Mouse (Mus musculus) hindbrain, embryonic 16.5 days (tissue): ENCODE results near the gene Mblac1. TPM values are rescaled to one million over a fixed set of nuclear protein-coding genes. Genes with fewer than 3 reads are reported as not detected.

Experiments
- ATAC-seq: fragments of 200-750 bp; cut with Nextera tagmentation; 2 replicates; pipeline ENCODE4 v1.8.0; 2017; ENCODE audit warnings: moderate TSS enrichment, moderate library complexity
- H3K27ac ChIP-seq: fragments of 300-500 bp; sonication (generic); 2 replicates; pipeline ENCODE4 v1.5.1; 2014; ENCODE audit warnings: low read depth, mild to moderate bottlenecking, control low read depth, low read length, moderate library complexity
- H3K27me3 ChIP-seq: fragments of 300-500 bp; sonication (generic); replicated peaks from 2 replicates; pipeline ENCODE4 v1.6.1; 2014; ENCODE audit warnings: low read length; ENCODE audit not compliant: control insufficient read depth, insufficient read depth
- H3K36me3 ChIP-seq: fragments of 300-500 bp; sonication (generic); 2 replicates; pipeline ENCODE4 v1.6.1; 2014; ENCODE audit warnings: mild to moderate bottlenecking, low read length, moderate library complexity, mixed read lengths; ENCODE audit not compliant: control insufficient read depth, insufficient read depth
- H3K4me1 ChIP-seq: fragments of 300-500 bp; sonication (generic); 2 replicates; pipeline ENCODE4 v1.6.1; 2014; ENCODE audit warnings: low read depth, low read length; ENCODE audit not compliant: control insufficient read depth, insufficient read depth
- H3K4me2 ChIP-seq: fragments of 300-500 bp; sonication (generic); 2 replicates; pipeline ENCODE4 v1.6.1; 2014; ENCODE audit warnings: mild to moderate bottlenecking, low read length, control low read depth, moderate library complexity
- H3K4me3 ChIP-seq: fragments of 300-500 bp; sonication (generic); 2 replicates; pipeline ENCODE4 v1.5.1; 2014; ENCODE audit warnings: mild to moderate bottlenecking, low read length, control low read depth, moderate library complexity
- H3K9ac ChIP-seq: fragments of 300-500 bp; sonication (generic); 2 replicates; pipeline ENCODE4 v1.6.1; 2014; ENCODE audit warnings: low read depth, mild to moderate bottlenecking, control low read depth, low read length, moderate library complexity
- H3K9me3 ChIP-seq: fragments of 300-500 bp; sonication (generic); 2 replicates; pipeline ENCODE4 v1.6.1; 2014; ENCODE audit warnings: mild to moderate bottlenecking, low read length, moderate library complexity; ENCODE audit not compliant: control insufficient read depth
- WGBS: fragments of 180-500 bp; shearing (Covaris S2); extraction: QIAGEN DNeasy Blood & Tissue Kit; methylation state at CpG from one replicate; pipeline ENCODE4 v1.1.7; 2014; 5-methylcytosine and 5-hydroxymethylcytosine counted together
- polyA plus RNA-seq: library from polyadenylated mRNA; unstranded; fragments of >200 nt; fragmentation: Nextera tagmentation; extraction: Ambion mirVana; gene quantifications from 2 replicates; pipeline ENCODE4 v1.2.1, GENCODE M21; 2015

Gene Mblac1
- polyA plus RNA-seq = 12.8 and 14.5 TPM in 2 replicates

- Histone ChIP-seq H3K36me3 (peaks cover 7% of the 10 kb centered on the region), H3K27me3 (no peaks in the 10 kb centered on the region), H3K4me2 (peak within 1 kb of the TSS; percentile 89), H3K4me1 (peaks cover 14% of the 10 kb centered on the region), H3K9ac (peak within 1 kb of the TSS; percentile 90), H3K9me3 (no peaks in the 10 kb centered on the region), H3K4me3 (peak within 1 kb of the TSS; percentile 63), H3K27ac (peak within 1 kb of the TSS; percentile 89)
- 7% methylated on average over 51 of the region's 54 CpGs for WGBS
- ATAC-seq = peak; percentile 84
These were observed at the start of gene Mblac1 for GRCm38 (mm10) chr5:138193771-138194727. Gene Mblac1 (plus strand): TSS chr5:138194314.

GRCm38 (mm10) chr5:138154390-138154789 lies 39.7 kb upstream of the Mblac1 start:
- ATAC-seq = no peak
- WGBS = 90% methylated on average over 3 of the region's 3 CpGs
- H3K9me3 ChIP-seq = no peaks in the 10 kb centered on the region
- H3K27me3 ChIP-seq = no peaks in the 10 kb centered on the region
- H3K4me1 ChIP-seq = peaks cover 5% of the 10 kb centered on the region
- peak overlapping the region; percentile 85 for H3K4me2 ChIP-seq
- H3K4me3 ChIP-seq = peak overlapping the region; percentile 64
- no peak overlapping the region for H3K27ac ChIP-seq
- peaks cover 19% of the 10 kb centered on the region for H3K36me3 ChIP-seq
- peak overlapping the region; percentile 92 for H3K9ac ChIP-seq

DNA sequence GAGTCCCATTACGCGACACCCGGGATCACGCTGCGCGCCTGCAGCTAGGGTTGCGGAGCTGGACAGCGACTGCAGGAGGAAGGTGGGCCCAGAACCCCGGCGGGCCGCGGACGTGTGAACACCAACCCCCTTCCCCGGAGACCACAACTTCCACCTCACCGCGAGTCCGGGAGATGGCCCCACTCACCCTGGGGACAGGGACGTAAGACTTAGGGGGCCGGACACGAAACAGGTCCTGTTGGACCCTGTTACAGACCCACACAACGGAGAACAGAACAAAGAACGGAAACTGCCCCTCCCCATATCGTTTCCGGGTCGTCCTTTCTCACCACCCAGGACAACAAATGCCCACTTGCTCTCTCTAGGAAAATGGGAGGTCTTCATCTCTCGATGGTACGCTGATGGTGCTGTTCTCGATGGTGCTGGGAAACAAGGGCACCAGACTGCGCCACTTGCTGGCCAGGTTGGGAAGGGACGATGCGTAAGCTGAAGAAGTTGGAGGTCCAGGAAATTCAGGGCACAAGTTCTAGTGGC lies 38.6 kb upstream of the Mblac1 start, which contains the start of gene Zfp113:
Zfp113 (minus strand) TSS at position 302 of the 534 bp plus-strand sequence.
- Histone ChIP-seq H3K4me3 (peak within 1 kb of the TSS; percentile 64), H3K4me1 (peaks cover 8% of the 10 kb centered on the region), H3K27ac (peak within 1 kb of the TSS; percentile 92), H3K9ac (peak within 1 kb of the TSS; percentile 92), H3K36me3 (peaks cover 15% of the 10 kb centered on the region), H3K4me2 (peak within 1 kb of the TSS; percentile 85), H3K27me3 (no peaks in the 10 kb centered on the region), H3K9me3 (no peaks in the 10 kb centered on the region)
- peak; percentile 98 for ATAC-seq
- 0% methylated on average over 31 of the region's 31 CpGs for WGBS

- ATAC-seq = peak; percentile 9
- Histone ChIP-seq H3K27ac (peak overlapping the region; percentile 71), H3K4me1 (peaks cover 14% of the 10 kb centered on the region), H3K36me3 (peaks cover 22% of the 10 kb centered on the region), H3K9me3 (no peaks in the 10 kb centered on the region), H3K4me2 (peak overlapping the region; percentile 73), H3K4me3 (peak overlapping the region; percentile 73), H3K27me3 (no peaks in the 10 kb centered on the region), H3K9ac (peak overlapping the region; percentile 82)
- WGBS = 66% methylated on average over 7 of the region's 7 CpGs
These were observed 33.8 kb upstream of the Mblac1 start for GRCm38 (mm10) chr5:138160224-138160762.

DNA sequence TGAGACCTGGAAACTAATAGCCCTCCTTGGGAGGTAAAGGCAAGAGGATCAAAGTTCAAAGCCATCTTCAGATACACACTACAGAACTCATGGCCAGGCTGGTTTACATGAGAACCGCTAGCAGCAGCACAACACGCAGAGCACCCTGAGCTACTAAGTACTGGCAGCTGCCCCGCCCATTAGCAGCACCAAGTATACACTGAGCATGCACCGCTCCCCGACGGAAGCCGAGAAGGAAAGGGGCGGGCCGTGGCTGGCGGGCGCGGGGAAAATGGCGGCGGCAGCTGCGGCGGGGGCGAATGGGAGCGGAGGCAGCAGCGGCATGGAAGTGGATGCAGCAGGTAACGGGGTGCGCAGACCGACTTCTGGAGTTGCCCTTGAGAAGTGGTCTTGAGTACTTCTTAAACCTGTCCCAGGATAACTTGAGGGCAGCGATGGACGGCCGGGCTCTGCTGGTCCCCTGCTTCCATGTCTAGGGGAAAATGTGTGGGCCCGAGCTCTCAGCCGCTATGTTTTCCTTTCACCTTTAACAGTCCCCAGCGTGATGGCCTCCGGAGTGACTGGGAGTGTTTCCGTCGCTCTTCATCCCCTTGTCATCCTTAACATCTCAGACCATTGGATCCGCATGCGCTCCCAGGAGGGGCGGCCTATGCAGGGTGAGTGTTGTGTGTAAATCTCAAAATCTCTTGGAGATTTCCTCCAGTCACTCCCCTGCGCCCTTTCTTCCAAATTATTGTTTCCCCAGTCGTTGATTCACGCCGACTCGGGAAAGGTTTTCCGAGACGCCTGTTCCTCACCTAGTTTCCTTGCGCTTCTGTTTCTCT lies 33.1 kb upstream of the Mblac1 start, which contains the start of gene Cops6:
Cops6 (plus strand) TSS at position 230 of the 824 bp plus-strand sequence.
- peaks cover 14% of the 10 kb centered on the region for H3K4me1 ChIP-seq
- H3K4me2 ChIP-seq = peak within 1 kb of the TSS; percentile 73
- H3K27ac ChIP-seq = peak within 1 kb of the TSS; percentile 71
- peak within 1 kb of the TSS; percentile 73 for H3K4me3 ChIP-seq
- no peaks in the 10 kb centered on the region for H3K9me3 ChIP-seq
- ATAC-seq = peak; percentile 95
- 1% methylated on average over 42 of the region's 42 CpGs for WGBS
- H3K9ac ChIP-seq = peak within 1 kb of the TSS; percentile 82
- no peaks in the 10 kb centered on the region for H3K27me3 ChIP-seq
- peaks cover 27% of the 10 kb centered on the region for H3K36me3 ChIP-seq

- 72% methylated on average over 6 of the region's 6 CpGs for WGBS
- Histone ChIP-seq H3K4me1 (peaks cover 14% of the 10 kb centered on the region), H3K9me3 (no peaks in the 10 kb centered on the region), H3K9ac (no peak overlapping the region), H3K27me3 (no peaks in the 10 kb centered on the region), H3K4me2 (no peak overlapping the region), H3K27ac (no peak overlapping the region), H3K4me3 (no peak overlapping the region), H3K36me3 (peaks cover 44% of the 10 kb centered on the region)
- no peak for ATAC-seq
These were observed 31.1 kb upstream of the Mblac1 start for GRCm38 (mm10) chr5:138163046-138163445.

DNA sequence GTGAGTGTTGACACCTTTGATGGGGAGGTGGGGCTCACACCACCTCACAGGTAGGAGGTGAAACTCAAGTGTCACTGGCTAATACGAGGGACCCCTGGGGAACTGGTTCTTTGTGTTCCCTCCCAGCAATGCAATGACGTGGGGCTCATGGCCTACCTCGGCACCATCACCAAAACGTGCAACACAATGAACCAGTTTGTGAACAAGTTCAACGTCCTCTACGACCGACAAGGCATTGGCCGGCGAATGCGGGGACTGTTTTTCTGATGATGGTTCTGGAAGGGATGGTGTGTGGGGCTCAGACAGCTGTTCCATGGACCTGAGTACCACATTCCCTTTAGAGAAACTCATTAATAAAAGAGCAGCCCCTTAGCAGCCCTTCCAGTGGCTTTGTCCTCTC lies 30.5 kb upstream of the Mblac1 start:
- H3K36me3 ChIP-seq = peaks cover 49% of the 10 kb centered on the region
- no peak overlapping the region for H3K9ac ChIP-seq
- H3K4me1 ChIP-seq = peaks cover 14% of the 10 kb centered on the region
- no peaks in the 10 kb centered on the region for H3K9me3 ChIP-seq
- H3K4me3 ChIP-seq = no peak overlapping the region
- no peak overlapping the region for H3K27ac ChIP-seq
- 56% methylated on average over 10 of the region's 10 CpGs for WGBS
- ATAC-seq = no peak
- no peak overlapping the region for H3K4me2 ChIP-seq
- H3K27me3 ChIP-seq = no peaks in the 10 kb centered on the region

DNA sequence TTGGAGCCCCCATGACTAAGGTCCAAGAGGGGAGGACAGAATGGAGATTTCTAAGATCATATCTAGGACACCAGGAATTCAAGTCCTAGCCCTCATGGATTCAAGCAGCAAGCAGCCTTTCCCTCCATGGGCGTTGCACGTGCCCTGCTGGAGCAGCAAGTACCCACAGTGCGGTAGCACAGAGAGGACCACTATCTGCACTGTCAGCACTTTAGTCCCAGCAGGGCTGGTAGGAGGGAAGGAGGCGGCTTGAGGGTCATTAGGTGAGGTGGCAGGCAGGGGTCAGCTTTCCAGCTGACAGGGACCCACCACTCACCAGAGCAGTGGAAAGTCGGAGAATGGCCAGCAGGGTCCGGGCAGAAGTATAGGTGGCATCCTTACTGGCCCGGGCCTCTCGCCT lies 28.5 kb upstream of the Mblac1 start:
- Histone ChIP-seq H3K36me3 (peaks cover 50% of the 10 kb centered on the region), H3K9ac (no peak overlapping the region), H3K27ac (no peak overlapping the region), H3K4me2 (no peak overlapping the region), H3K27me3 (no peaks in the 10 kb centered on the region), H3K4me3 (no peak overlapping the region), H3K4me1 (peaks cover 15% of the 10 kb centered on the region), H3K9me3 (no peaks in the 10 kb centered on the region)
- ATAC-seq = no peak
- WGBS = 79% methylated on average over 8 of the region's 8 CpGs
